Mouse (Mus musculus): ENCODE results near the gene Tm4sf19. TPM values are rescaled to one million over a fixed set of nuclear protein-coding genes. Genes with fewer than 3 reads are reported as not detected.
A peak's percentile ranks its signal among the peaks of the same experiment; 100 is the strongest.
"Not testable (repeated sequence)": the region's sequence is repeated elsewhere in the genome, so short reads cannot be mapped to it uniquely, and the experiment has no call there.

Gene Tm4sf19
- total and polyA plus RNA-seq, 2 experiments = not detected

DNA sequence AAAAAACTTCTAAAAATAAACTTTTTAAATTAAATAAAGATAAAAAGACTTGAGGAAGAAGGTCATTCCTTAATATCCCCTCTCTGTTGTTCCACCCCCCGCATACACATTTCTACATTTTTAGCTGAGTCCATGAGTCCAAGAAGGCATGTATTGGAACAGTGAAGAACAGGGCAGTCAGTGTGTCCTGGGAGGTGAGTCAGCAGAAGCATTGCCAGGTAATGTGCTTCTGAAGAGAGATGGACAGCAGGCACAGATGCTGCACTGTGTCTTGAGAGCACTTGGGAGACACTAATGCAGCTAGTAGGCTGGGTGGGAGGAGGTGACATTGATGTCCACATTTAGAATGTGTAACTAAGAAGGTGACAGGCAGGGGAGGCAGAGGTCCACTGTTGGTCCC is 37.0 kb downstream of the Tm4sf19 start:
- no peak overlapping the region for H3K27ac ChIP-seq (replicated peaks; ENCODE audit: insufficient read depth, low read depth, low read length)
- H3K79me2 ChIP-seq (ENCODE audit: control insufficient read depth, insufficient read depth, low read length) = peaks cover 12% of the 10 kb centered on the region; the same call in 1 of the 2 replicates
- peaks cover 24% of the 10 kb centered on the region for H3K4me1 ChIP-seq (ENCODE audit: control insufficient read depth, insufficient read depth, low read length)
- no peak overlapping the region for H3K4me3 ChIP-seq (ENCODE audit: insufficient read depth, low read depth, low read length)
- peak; percentile 46 for DNase-seq (ENCODE audit: extremely low read depth, low read depth, low spot score)
- H3K36me3 ChIP-seq (ENCODE audit: control insufficient read depth, insufficient read depth, low read length) = peaks cover 5% of the 10 kb centered on the region
- no peaks in the 10 kb centered on the region for H3K27me3 ChIP-seq (ENCODE audit: control insufficient read depth, insufficient read depth, low read length)
- H3K9ac ChIP-seq (ENCODE audit: low read depth, low read length) = no peak overlapping the region
- WGBS = 87% methylated on average over 1 of the region's 1 CpGs
- TF ChIP-seq CTCF (IDR thresholded peaks at IDR 0.05; ENCODE audit: low read depth, low read length) (no peak), POLR2A (IDR thresholded peaks at IDR 0.05; ENCODE audit: extremely low read depth, insufficient read depth, low read length) (no peak)

DNA sequence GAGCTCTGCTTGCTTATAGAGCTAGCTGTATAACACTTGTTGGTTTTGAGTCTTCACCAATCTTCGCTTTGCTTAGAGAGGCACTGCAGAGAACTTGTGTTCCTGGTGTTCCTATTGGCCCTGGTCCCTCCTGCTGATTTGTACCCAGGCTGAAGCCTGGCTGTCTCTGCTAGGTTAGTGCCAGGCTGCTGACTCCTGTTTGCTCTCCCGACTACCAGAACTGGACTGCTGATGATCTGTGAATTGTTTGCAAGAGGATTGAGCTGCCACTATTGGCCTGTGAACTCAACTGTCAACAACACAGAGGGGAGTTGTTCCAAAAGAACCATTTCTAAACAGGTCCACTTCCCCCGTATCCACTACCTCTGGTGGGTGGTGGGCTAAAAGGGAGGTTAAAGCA is 41.1 kb downstream of the Tm4sf19 start:
- no peak overlapping the region for H3K9ac ChIP-seq (ENCODE audit: low read depth, low read length)
- peaks cover 5% of the 10 kb centered on the region for H3K36me3 ChIP-seq (ENCODE audit: control insufficient read depth, insufficient read depth, low read length)
- TF ChIP-seq CTCF (IDR thresholded peaks at IDR 0.05; ENCODE audit: low read depth, low read length) (no peak), POLR2A (IDR thresholded peaks at IDR 0.05; ENCODE audit: extremely low read depth, insufficient read depth, low read length) (no peak)
- H3K79me2 ChIP-seq (ENCODE audit: control insufficient read depth, insufficient read depth, low read length) = peaks cover 21% of the 10 kb centered on the region
- peak; percentile 96 for DNase-seq (ENCODE audit: extremely low read depth, low read depth, low spot score)
- H3K4me1 ChIP-seq (ENCODE audit: control insufficient read depth, insufficient read depth, low read length) = peaks cover 16% of the 10 kb centered on the region
- H3K27me3 ChIP-seq (ENCODE audit: control insufficient read depth, insufficient read depth, low read length) = no peaks in the 10 kb centered on the region
- no peak overlapping the region for H3K4me3 ChIP-seq (ENCODE audit: insufficient read depth, low read depth, low read length)
- 32% methylated on average over 3 of the region's 3 CpGs for WGBS
- H3K27ac ChIP-seq (replicated peaks; ENCODE audit: insufficient read depth, low read depth, low read length) = peak overlapping the region; percentile 69

DNA sequence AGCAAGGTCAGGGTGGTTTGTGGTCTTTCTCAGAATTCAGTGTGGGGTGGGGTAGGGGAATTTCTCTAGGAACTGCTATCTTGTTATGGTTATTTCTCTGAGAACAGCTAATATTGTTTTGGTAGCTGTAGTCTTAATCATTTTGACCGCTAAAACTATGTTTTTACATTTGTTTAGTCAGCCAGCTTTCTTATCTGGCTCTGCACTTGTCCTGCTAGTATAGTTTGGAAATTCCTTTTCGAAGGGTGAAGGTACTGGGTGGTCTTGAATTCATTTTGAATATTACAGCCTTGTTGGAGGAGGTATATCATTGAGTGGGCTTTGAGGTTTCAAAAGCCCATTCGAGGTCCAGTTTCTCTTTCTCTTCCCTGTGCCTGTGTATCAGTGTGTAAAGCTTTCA is 44.3 kb downstream of the Tm4sf19 start:
- Histone ChIP-seq H3K4me1 (ENCODE audit: control insufficient read depth, insufficient read depth, low read length) (peaks cover 13% of the 10 kb centered on the region), H3K79me2 (ENCODE audit: control insufficient read depth, insufficient read depth, low read length) (peaks cover 26% of the 10 kb centered on the region)
- not testable (repeated sequence) for H3K27me3 ChIP-seq (ENCODE audit: control insufficient read depth, insufficient read depth, low read length); H3K9ac ChIP-seq (ENCODE audit: low read depth, low read length); H3K4me3 ChIP-seq (ENCODE audit: insufficient read depth, low read depth, low read length); H3K27ac ChIP-seq (replicated peaks; ENCODE audit: insufficient read depth, low read depth, low read length); H3K36me3 ChIP-seq (ENCODE audit: control insufficient read depth, insufficient read depth, low read length); DNase-seq (ENCODE audit: extremely low read depth, low read depth, low spot score)
- 69% methylated on average over 3 of the region's 3 CpGs for WGBS

DNA sequence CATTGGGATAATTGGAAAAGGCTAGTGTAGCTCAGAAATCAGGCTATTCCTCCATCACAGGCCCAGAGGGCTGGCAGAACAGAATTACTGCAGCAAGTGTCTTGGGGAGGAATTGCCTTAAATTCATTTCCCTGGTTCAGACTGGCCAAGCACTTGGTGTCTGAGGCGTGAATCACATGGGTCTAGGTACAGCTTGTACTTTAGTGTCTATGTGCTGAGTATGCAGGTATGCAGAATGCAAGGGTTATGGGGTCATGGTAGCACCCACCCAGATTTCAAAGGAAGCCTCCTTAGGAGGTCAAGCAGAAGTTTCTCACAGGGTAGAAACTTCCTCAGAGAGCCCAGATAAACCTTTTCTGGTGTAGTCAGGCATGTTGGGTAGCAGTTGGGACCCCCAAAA is 45.3 kb downstream of the Tm4sf19 start:
- Histone ChIP-seq H3K4me3 (ENCODE audit: insufficient read depth, low read depth, low read length) (no peak overlapping the region), H3K4me1 (ENCODE audit: control insufficient read depth, insufficient read depth, low read length) (peaks cover 10% of the 10 kb centered on the region), H3K36me3 (ENCODE audit: control insufficient read depth, insufficient read depth, low read length) (no peaks in the 10 kb centered on the region), H3K9ac (ENCODE audit: low read depth, low read length) (no peak overlapping the region), H3K27ac (replicated peaks; ENCODE audit: insufficient read depth, low read depth, low read length) (no peak overlapping the region), H3K79me2 (ENCODE audit: control insufficient read depth, insufficient read depth, low read length) (peaks cover 26% of the 10 kb centered on the region), H3K27me3 (ENCODE audit: control insufficient read depth, insufficient read depth, low read length) (no peaks in the 10 kb centered on the region)
- WGBS = 93% methylated on average over 1 of the region's 1 CpGs
- TF ChIP-seq POLR2A (IDR thresholded peaks at IDR 0.05; ENCODE audit: extremely low read depth, insufficient read depth, low read length) (no peak), CTCF (IDR thresholded peaks at IDR 0.05; ENCODE audit: low read depth, low read length) (no peak)
- no peak for DNase-seq (ENCODE audit: extremely low read depth, low read depth, low spot score)

DNA sequence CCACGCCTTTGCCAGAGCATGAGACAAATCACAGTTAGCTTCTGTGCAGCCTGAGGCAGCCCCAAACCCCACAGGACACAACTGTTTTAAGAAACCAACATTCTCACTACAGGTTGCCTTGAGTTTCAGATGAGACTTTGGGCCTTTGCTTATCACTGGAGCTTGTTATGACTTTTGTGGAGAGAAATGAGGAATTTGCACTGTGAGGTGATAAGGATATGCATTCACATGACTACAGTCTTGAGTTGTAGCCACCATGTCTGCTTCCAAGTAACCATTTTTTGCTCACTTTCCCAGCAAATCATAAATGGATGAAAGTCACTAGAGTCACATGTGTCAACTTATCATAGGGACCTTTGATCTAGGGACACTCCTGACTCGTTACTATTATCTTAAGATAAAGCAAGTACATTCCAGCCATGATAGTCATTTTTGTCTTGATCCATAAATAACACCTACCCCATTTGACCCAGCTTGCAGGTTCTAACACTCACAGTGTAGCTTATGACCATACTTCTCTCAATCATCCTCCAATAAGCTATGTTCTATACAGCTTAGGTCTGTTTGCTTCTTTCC is 46.3 kb downstream of the Tm4sf19 start:
- Histone ChIP-seq H3K27ac (replicated peaks; ENCODE audit: insufficient read depth, low read depth, low read length) (no peak overlapping the region), H3K4me3 (ENCODE audit: insufficient read depth, low read depth, low read length) (no peak overlapping the region), H3K27me3 (ENCODE audit: control insufficient read depth, insufficient read depth, low read length) (no peaks in the 10 kb centered on the region), H3K36me3 (ENCODE audit: control insufficient read depth, insufficient read depth, low read length) (no peaks in the 10 kb centered on the region), H3K4me1 (ENCODE audit: control insufficient read depth, insufficient read depth, low read length) (peaks cover 5% of the 10 kb centered on the region), H3K9ac (ENCODE audit: low read depth, low read length) (no peak overlapping the region), H3K79me2 (ENCODE audit: control insufficient read depth, insufficient read depth, low read length) (peaks cover 26% of the 10 kb centered on the region)
- no peak for DNase-seq (ENCODE audit: extremely low read depth, low read depth, low spot score)
- TF ChIP-seq POLR2A (IDR thresholded peaks at IDR 0.05; ENCODE audit: extremely low read depth, insufficient read depth, low read length) = no peak
- TF ChIP-seq CTCF (IDR thresholded peaks at IDR 0.05; ENCODE audit: low read depth, low read length) = no peak
- WGBS = 57% methylated on average over 2 of the region's 2 CpGs

DNA sequence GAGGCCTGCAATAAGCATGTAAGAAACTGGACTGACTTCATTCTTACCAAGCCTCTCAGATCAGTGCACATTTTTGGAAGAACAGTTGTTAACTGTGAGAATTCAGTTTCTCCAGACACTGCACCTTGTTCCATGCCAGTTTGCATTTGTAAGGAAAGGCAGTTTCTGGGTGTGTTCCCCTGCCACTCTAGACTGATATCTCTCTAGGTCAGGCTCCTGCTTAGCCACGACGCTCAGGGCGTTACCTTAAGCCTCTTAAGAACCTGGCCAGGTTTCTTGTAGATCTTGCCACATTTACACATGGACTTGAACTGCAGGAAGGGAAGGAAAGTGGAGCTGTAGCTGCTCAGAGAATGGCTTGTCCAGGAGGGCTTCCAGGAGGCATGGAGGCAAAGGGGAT is 49.4 kb downstream of the Tm4sf19 start:
- Histone ChIP-seq H3K36me3 (ENCODE audit: control insufficient read depth, insufficient read depth, low read length) (peaks cover 3% of the 10 kb centered on the region), H3K27me3 (ENCODE audit: control insufficient read depth, insufficient read depth, low read length) (no peaks in the 10 kb centered on the region), H3K27ac (replicated peaks; ENCODE audit: insufficient read depth, low read depth, low read length) (no peak overlapping the region), H3K4me1 (ENCODE audit: control insufficient read depth, insufficient read depth, low read length) (peaks cover 9% of the 10 kb centered on the region), H3K4me3 (ENCODE audit: insufficient read depth, low read depth, low read length) (no peak overlapping the region), H3K79me2 (ENCODE audit: control insufficient read depth, insufficient read depth, low read length) (peaks cover 21% of the 10 kb centered on the region), H3K9ac (ENCODE audit: low read depth, low read length) (no peak overlapping the region)
- WGBS = 87% methylated on average over 3 of the region's 3 CpGs
- no peak for DNase-seq (ENCODE audit: extremely low read depth, low read depth, low spot score)
- TF ChIP-seq CTCF (IDR thresholded peaks at IDR 0.05; ENCODE audit: low read depth, low read length) (no peak), POLR2A (IDR thresholded peaks at IDR 0.05; ENCODE audit: extremely low read depth, insufficient read depth, low read length) (no peak)
